Mouse (Mus musculus) testis, adult 2 months (tissue): Measurements from ENCODE around the gene Smarcd2.

Experiments
- CTCF ChIP-seq: fragments of 200-500 bp; IDR thresholded peaks from 2 replicates; pipeline ENCODE4 v1.5.1; 2012; ENCODE audit warnings: low read depth, mild to moderate bottlenecking, inconsistent platforms, low read length, moderate library complexity; ENCODE audit not compliant: control insufficient read depth, insufficient read depth, insufficient replicate concordance
- POLR2A ChIP-seq: fragments of 200-500 bp; IDR thresholded peaks from 2 replicates; pipeline ENCODE4 v1.6.1; 2012; ENCODE audit warnings: low read depth, mild to moderate bottlenecking, inconsistent platforms, low read length, moderate library complexity; ENCODE audit not compliant: control insufficient read depth

DNA sequence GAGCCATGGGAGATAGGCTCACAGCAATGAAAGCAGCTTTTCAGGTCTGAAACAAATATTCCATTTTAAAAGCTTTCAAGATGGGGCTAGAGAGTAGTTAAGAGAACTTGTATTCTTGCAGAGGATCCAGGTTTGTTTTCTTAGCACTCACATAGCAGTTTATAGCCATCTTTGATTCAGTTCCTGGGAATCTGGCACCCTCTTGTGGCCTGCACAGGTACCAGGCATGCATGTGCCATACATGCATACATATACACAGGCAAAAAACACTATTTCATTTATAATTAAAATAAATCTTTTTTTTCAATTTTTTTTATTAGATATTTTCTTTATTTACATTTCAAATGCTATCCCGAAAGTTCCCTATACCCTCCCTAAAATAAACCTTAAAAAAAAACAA is 25.9 kb downstream of the Smarcd2 start:
- TF ChIP-seq CTCF (no peak), POLR2A (no peak)
